Mouse (Mus musculus) heart, adult 2 months (tissue): ENCODE data around the gene Daglb.

Source experiments
- CTCF ChIP-seq: fragments of 200-600 bp; IDR thresholded peaks from 2 replicates; pipeline ENCODE4 v1.8.1; 2022; ENCODE audit warnings: antibody characterized with exemption, mild to moderate bottlenecking, moderate library complexity
- POLR2A ChIP-seq: fragments of 200-500 bp; IDR thresholded peaks from 2 replicates; pipeline ENCODE4 v1.6.1; 2011; ENCODE audit warnings: mild to moderate bottlenecking, low read depth, low read length, control low read depth; ENCODE audit not compliant: insufficient read depth

GRCm38 (mm10) chr5:143503740-143504139, 39.4 kb downstream of the Daglb start:
- TF ChIP-seq CTCF (no peak), POLR2A (no peak)
